35 mouse cellular contexts compared by ENCODE assay signal in the genomic region with DNA sequence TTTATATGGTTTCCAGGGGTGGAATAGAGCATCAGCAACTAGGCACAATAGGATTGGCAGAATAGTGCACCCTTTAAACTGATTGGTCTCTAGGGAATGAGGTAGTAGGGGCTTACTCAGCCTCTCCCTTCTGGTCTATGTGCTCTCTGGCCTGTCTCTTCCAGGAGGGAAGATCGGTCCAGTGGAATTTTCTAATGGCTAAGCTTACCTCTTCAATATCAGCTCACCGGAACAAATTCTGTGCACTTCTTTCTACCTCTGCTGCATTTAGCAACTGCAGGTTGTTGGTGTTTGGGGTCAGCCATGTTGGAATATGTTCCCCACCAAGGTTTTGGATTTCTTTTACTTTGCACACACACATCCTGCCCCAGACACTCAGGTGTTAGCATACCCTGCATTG.
"Had no signal": no experiment of that assay in that cellular context is flagged by ENCODE, and none has a peak within 500 bp of the region (broad histone marks: within the 10 kb centered on the region; RNA-seq: fewer than 3 reads in every experiment).

No protein-coding gene starts in this region.

- ATAC-seq: hindbrain, embryonic 16.5 days; hindbrain, postnatal 0 days; inflammation-experienced regulatory T-cells, adult 6 months; intestine, embryonic 15.5 days; intestine, embryonic 16.5 days; intestine, postnatal 0 days had no signal

- H3K36me3 ChIP-seq: heart, embryonic 10.5 days; heart, embryonic 12.5 days; heart, embryonic 13.5 days; heart, embryonic 15.5 days; hindbrain, embryonic 10.5 days; hindbrain, embryonic 12.5 days; hindbrain, embryonic 13.5 days; hindbrain, embryonic 15.5 days; intestine, embryonic 15.5 days; kidney, embryonic 15.5 days had no signal

- H3K9ac ChIP-seq: heart, embryonic 12.5 days; heart, embryonic 13.5 days; heart, embryonic 15.5 days; hindbrain, embryonic 12.5 days; hindbrain, embryonic 13.5 days; hindbrain, embryonic 14.5 days; hindbrain, embryonic 15.5 days; intestine, embryonic 15.5 days; kidney, embryonic 15.5 days had no signal

- H3K27ac ChIP-seq: heart, embryonic 10.5 days; heart, embryonic 13.5 days; heart, embryonic 15.5 days; hindbrain, embryonic 10.5 days; hindbrain, embryonic 12.5 days; hindbrain, embryonic 13.5 days; hindbrain, embryonic 14.5 days; hindbrain, embryonic 15.5 days; hindbrain, postnatal 0 days; intestine, embryonic 15.5 days; kidney, embryonic 15.5 days; kidney, postnatal 0 days; layer of hippocampus, adult 2 months had no signal

- H3K4me3 ChIP-seq: heart, embryonic 10.5 days; heart, embryonic 12.5 days; heart, embryonic 13.5 days; heart, embryonic 15.5 days; hindbrain, embryonic 10.5 days; hindbrain, embryonic 12.5 days; hindbrain, embryonic 13.5 days; hindbrain, embryonic 15.5 days; intestine, embryonic 15.5 days; kidney, embryonic 15.5 days; layer of hippocampus, adult 2 months had no signal

- H3K4me2 ChIP-seq: heart, embryonic 11.5 days; heart, embryonic 12.5 days; heart, embryonic 13.5 days; heart, embryonic 15.5 days; hindbrain, embryonic 12.5 days; hindbrain, embryonic 13.5 days; hindbrain, embryonic 14.5 days; hindbrain, embryonic 15.5 days; intestine, embryonic 15.5 days; kidney, embryonic 15.5 days had no signal

- H3K27me3 ChIP-seq: heart, embryonic 12.5 days; heart, embryonic 15.5 days; intestine, embryonic 15.5 days had no signal

- DNase-seq: heart, postnatal 10 days; heart, postnatal 14 days; heart, postnatal 36 days; heart, postnatal 4 days; kidney, adult 11 months; kidney, adult 18-20 months; kidney, adult 2 months; kidney, adult 8-10 months; kidney, adult 9 months; kidney, postnatal 10 days; kidney, postnatal 14 days; kidney, postnatal 25 days; kidney, postnatal 36 days; kidney, postnatal 4 days; layer of hippocampus, adult 9-11 months; layer of hippocampus, postnatal 36 days had no signal

- H3K4me1 ChIP-seq: hindbrain, embryonic 10.5 days; hindbrain, embryonic 12.5 days; hindbrain, embryonic 13.5 days; hindbrain, embryonic 15.5 days; intestine, embryonic 15.5 days had no signal

- H3K9me3 ChIP-seq: heart, embryonic 10.5 days; heart, embryonic 12.5 days; heart, embryonic 13.5 days; heart, embryonic 15.5 days; hindbrain, embryonic 10.5 days; hindbrain, embryonic 12.5 days; hindbrain, embryonic 13.5 days; hindbrain, embryonic 15.5 days; intestine, embryonic 15.5 days; kidney, embryonic 15.5 days had no signal
